Mouse (Mus musculus) macrophage (primary cell): Measurements from ENCODE around the gene Psme2. TPM values are rescaled to one million over a fixed set of nuclear protein-coding genes. Genes with fewer than 3 reads are reported as not detected.

Source experiments
- H3K27ac ChIP-seq: fragments of 350-480 bp; formaldehyde crosslinking; 2 replicates; pipeline ENCODE4 v1.9.0; 2021
- H3K36me3 ChIP-seq: fragments of 350-480 bp; formaldehyde crosslinking; 2 replicates; pipeline ENCODE4 v1.9.0; 2021; ENCODE audit errors: inconsistent target
- H3K4me3 ChIP-seq: fragments of 350-480 bp; formaldehyde crosslinking; 2 replicates; pipeline ENCODE4 v1.9.0; 2021; ENCODE audit errors: inconsistent target
- H3K79me2 ChIP-seq: fragments of 350-480 bp; formaldehyde crosslinking; 2 replicates; pipeline ENCODE4 v1.9.0; 2021; ENCODE audit errors: inconsistent target
- WGBS: methylation state at CpG from one replicate; pipeline ENCODE4 v1.1.7; 2026; ENCODE audit warnings: inconsistent platforms; ENCODE audit not compliant: missing documents; 5-methylcytosine and 5-hydroxymethylcytosine counted together
- polyA plus RNA-seq: library from polyadenylated mRNA; stranded (reverse); fragments of 250-400 nt; gene quantifications from 3 replicates; pipeline ENCODE4 v1.2.4, GENCODE M21; 2018; ENCODE audit warnings: inconsistent platforms

Gene Psme2
- polyA plus RNA-seq, 1 experiment from 2014 or later, result 172 TPM

- peak within 1 kb of the TSS; percentile 43 for H3K27ac ChIP-seq
- peaks cover 42% of the 10 kb centered on the region for H3K36me3 ChIP-seq
- H3K4me3 ChIP-seq, result peak within 1 kb of the TSS; percentile 70
- H3K79me2 ChIP-seq, result peaks cover 31% of the 10 kb centered on the region
- 12% methylated on average over 41 of the region's 43 CpGs for WGBS
Measured at GRCm38 (mm10) chr14:55584702-55585565, 6.0 kb downstream of the Psme2 start, which contains the start of gene Emc9. Emc9 (minus strand) TSS chr14:55585302.

- Histone ChIP-seq H3K36me3 (peaks cover 47% of the 10 kb centered on the region), H3K27ac (peak overlapping the region; percentile 17)
Measured at GRCm38 (mm10) chr14:55584303-55584701, 6.6 kb downstream of the Psme2 start.

GRCm38 (mm10) chr14:55581981-55582681 lies 8.8 kb downstream of the Psme2 start:
- no peak overlapping the region for H3K27ac ChIP-seq
- 80% methylated on average over 9 of the region's 9 CpGs for WGBS
- no peak overlapping the region for H3K4me3 ChIP-seq
- peaks cover 27% of the 10 kb centered on the region for H3K36me3 ChIP-seq
- H3K79me2 ChIP-seq, result peaks cover 26% of the 10 kb centered on the region

More at GRCm38 (mm10) chr14:55584303-55584701, 6.6 kb downstream of the Psme2 start:
- peaks cover 31% of the 10 kb centered on the region for H3K79me2 ChIP-seq
- WGBS, result 23% methylated on average over 5 of the region's 5 CpGs
- H3K4me3 ChIP-seq, result peak overlapping the region; percentile 70

GRCm38 (mm10) chr14:55580731-55581130 lies 10.2 kb downstream of the Psme2 start:
- peaks cover 25% of the 10 kb centered on the region for H3K36me3 ChIP-seq
- 86% methylated on average over 14 of the region's 16 CpGs for WGBS
- H3K79me2 ChIP-seq, result peaks cover 26% of the 10 kb centered on the region
- H3K4me3 ChIP-seq, result no peak overlapping the region
- no peak overlapping the region for H3K27ac ChIP-seq

- Histone ChIP-seq H3K79me2 (peaks cover 26% of the 10 kb centered on the region), H3K27ac (no peak overlapping the region), H3K4me3 (no peak overlapping the region; the same call in 1 of the 2 replicates), H3K36me3 (peaks cover 25% of the 10 kb centered on the region)
- 92% methylated on average over 22 of the region's 23 CpGs for WGBS
Measured at GRCm38 (mm10) chr14:55579511-55580496, 11.1 kb downstream of the Psme2 start.

GRCm38 (mm10) chr14:55578668-55579269 lies 12.1 kb downstream of the Psme2 start:
- Histone ChIP-seq H3K4me3 (peak overlapping the region; percentile 95), H3K36me3 (peaks cover 25% of the 10 kb centered on the region), H3K79me2 (peaks cover 22% of the 10 kb centered on the region), H3K27ac (peak overlapping the region; percentile 85)
- 0% methylated on average over 5 of the region's 6 CpGs for WGBS

GRCm38 (mm10) chr14:55577871-55578667 lies 12.8 kb downstream of the Psme2 start, which contains the start of gene Psme1:
Psme1 (plus strand) TSS chr14:55578123.
- 2% methylated on average over 32 of the region's 32 CpGs for WGBS
- Histone ChIP-seq H3K79me2 (peaks cover 22% of the 10 kb centered on the region), H3K27ac (peak within 1 kb of the TSS; percentile 85), H3K4me3 (peak within 1 kb of the TSS; percentile 95), H3K36me3 (peaks cover 25% of the 10 kb centered on the region)

GRCm38 (mm10) chr14:55576376-55576775 lies 14.5 kb downstream of the Psme2 start:
- H3K36me3 ChIP-seq, result peaks cover 19% of the 10 kb centered on the region
- H3K4me3 ChIP-seq, result no peak overlapping the region
- no peak overlapping the region for H3K27ac ChIP-seq
- 64% methylated on average over 6 of the region's 16 CpGs for WGBS
- peaks cover 22% of the 10 kb centered on the region for H3K79me2 ChIP-seq

- H3K79me2 ChIP-seq, result peaks cover 22% of the 10 kb centered on the region
Measured at GRCm38 (mm10) chr14:55575711-55576110, 15.2 kb downstream of the Psme2 start.

GRCm38 (mm10) chr14:55575302-55575701 lies 15.6 kb downstream of the Psme2 start, which contains the start of gene Fitm1:
Fitm1 (plus strand) TSS chr14:55575617.
- H3K79me2 ChIP-seq, result peaks cover 20% of the 10 kb centered on the region
- WGBS, result 77% methylated on average over 8 of the region's 8 CpGs
- H3K36me3 ChIP-seq, result peaks cover 9% of the 10 kb centered on the region
- no peak within 1 kb of the TSS for H3K27ac ChIP-seq
- H3K4me3 ChIP-seq, result no peak within 1 kb of the TSS

More at GRCm38 (mm10) chr14:55575711-55576110, 15.2 kb downstream of the Psme2 start:
- Histone ChIP-seq H3K36me3 (peaks cover 13% of the 10 kb centered on the region), H3K27ac (no peak overlapping the region), H3K4me3 (no peak overlapping the region)
- 65% methylated on average over 13 of the region's 13 CpGs for WGBS

GRCm38 (mm10) chr14:55571760-55572159 lies 19.2 kb downstream of the Psme2 start:
- Histone ChIP-seq H3K4me3 (no peak overlapping the region), H3K36me3 (peaks cover 32% of the 10 kb centered on the region), H3K27ac (no peak overlapping the region), H3K79me2 (no peaks in the 10 kb centered on the region)

- whole genome bisulfite sequencing, result 96% methylated on average over 2 of the region's 2 CpGs
Measured at GRCm38 (mm10) chr14:55570588-55570987, 20.3 kb downstream of the Psme2 start.

GRCm38 (mm10) chr14:55567496-55567895 lies 23.4 kb downstream of the Psme2 start:
- no peak overlapping the region for H3K27ac ChIP-seq
- peaks cover 68% of the 10 kb centered on the region for H3K36me3 ChIP-seq
- H3K79me2 ChIP-seq, result no peaks in the 10 kb centered on the region
- no peak overlapping the region for H3K4me3 ChIP-seq
- 93% methylated on average over 3 of the region's 3 CpGs for WGBS

More at GRCm38 (mm10) chr14:55570588-55570987, 20.3 kb downstream of the Psme2 start:
- Histone ChIP-seq H3K4me3 (no peak overlapping the region), H3K36me3 (peaks cover 44% of the 10 kb centered on the region), H3K79me2 (no peaks in the 10 kb centered on the region), H3K27ac (no peak overlapping the region)
